Mouse (Mus musculus): ENCODE measurements around the gene Nkain2. TPM values are rescaled to one million over a fixed set of nuclear protein-coding genes. Genes with fewer than 3 reads are reported as not detected.

The Nkain2 gene
- total and polyA plus RNA-seq, 3 experiments: not detected

DNA sequence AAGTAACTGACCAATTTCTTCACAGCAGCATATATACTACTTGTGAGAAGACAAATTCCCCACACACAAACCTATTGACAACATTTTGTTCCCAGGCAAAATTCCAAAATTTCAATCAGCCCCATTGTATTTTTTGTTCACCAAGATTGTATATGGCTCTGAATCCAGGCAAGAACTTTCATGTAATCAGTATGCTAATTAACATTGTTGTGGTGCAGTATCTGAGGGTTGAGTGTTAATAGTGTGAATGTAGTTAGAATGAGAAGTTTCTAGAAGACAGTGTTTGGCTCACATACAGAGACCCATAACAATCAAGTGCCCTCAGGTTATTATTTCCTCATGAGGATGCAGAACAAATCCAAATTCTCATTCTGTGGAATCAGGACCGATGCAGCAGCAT is 354.2 kb downstream of the Nkain2 start:
- in situ Hi-C loops (cut with MboI; ENCODE audit: low pct_ligation_motif_present, low pct_unique_long_range_greater_than_20kb, low sequenced_read_pairs): no loop called here
- Histone ChIP-seq H3K4me2 (ENCODE audit: insufficient read depth, low read depth, poor library complexity, severe bottlenecking) (no peak overlapping the region), H3K4me1 (ENCODE audit: control insufficient read depth in 1 of 2, insufficient read depth in 2 of 2) (no peaks in the 10 kb centered on the region), H3K4me3 (replicated peaks in 1 of 3; ENCODE audit: low read depth in 2 of 3, low read length in 2 of 3, poor library complexity in 1 of 3) (no peak overlapping the region), H3K9me3 (replicated peaks; ENCODE audit: low read length) (peaks cover 9% of the 10 kb centered on the region), H3K36me3 (replicated peaks in 1 of 2; ENCODE audit: control insufficient read depth in 1 of 2, insufficient read depth in 1 of 2, low read length in 1 of 2) (no peaks in the 10 kb centered on the region), H3K9ac (ENCODE audit: insufficient read depth, low read depth) (no peak overlapping the region), H3K27ac (ENCODE audit: insufficient read depth, low read depth) (no peak overlapping the region), H3K79me2 (replicated peaks; ENCODE audit: control insufficient read depth, extremely low read depth, insufficient read depth, poor library complexity, severe bottlenecking) (no peaks in the 10 kb centered on the region), H3K27me3 (replicated peaks) (no peaks in the 10 kb centered on the region)
- DNase-seq (ENCODE audit: extremely low read depth): no peak
- no peak for TF ChIP-seq USF2 (conservative IDR thresholded peaks at IDR 0.05; ENCODE audit: low read depth, low read length)
- TF ChIP-seq SIN3A (IDR thresholded peaks at IDR 0.05; ENCODE audit: low read length): no peak
- no peak for TF ChIP-seq JUN (IDR thresholded peaks at IDR 0.05; ENCODE audit: insufficient read depth, low read depth, low read length)
- TF ChIP-seq RAD21 (IDR thresholded peaks at IDR 0.05; ENCODE audit: low read depth, low read length): no peak
- no peak for TF ChIP-seq MXI1 (IDR thresholded peaks at IDR 0.05; ENCODE audit: low read depth, low read length)
- TF ChIP-seq RCOR1 (conservative IDR thresholded peaks at IDR 0.05; ENCODE audit: low read depth, low read length): no peak
- TF ChIP-seq SMC3 (IDR thresholded peaks at IDR 0.05; ENCODE audit: low read depth, low read length): no peak
- no peak for TF ChIP-seq CTCF (conservative IDR thresholded peaks at IDR 0.05 in 1 of 2, IDR thresholded peaks at IDR 0.05 in 1 of 2; ENCODE audit: low read depth in 2 of 2, low read length in 2 of 2)
- no peak for TF ChIP-seq MAX (IDR thresholded peaks at IDR 0.05; ENCODE audit: low read length)
- TF ChIP-seq KAT2A (IDR thresholded peaks at IDR 0.05; ENCODE audit: insufficient replicate concordance, low read length): no peak
- dilution Hi-C loops (cut with MboI; ENCODE audit: extremely low pct_ligation_motif_present, extremely low pct_unique_long_range_greater_than_20kb, low sequenced_read_pairs): no loop called here

DNA sequence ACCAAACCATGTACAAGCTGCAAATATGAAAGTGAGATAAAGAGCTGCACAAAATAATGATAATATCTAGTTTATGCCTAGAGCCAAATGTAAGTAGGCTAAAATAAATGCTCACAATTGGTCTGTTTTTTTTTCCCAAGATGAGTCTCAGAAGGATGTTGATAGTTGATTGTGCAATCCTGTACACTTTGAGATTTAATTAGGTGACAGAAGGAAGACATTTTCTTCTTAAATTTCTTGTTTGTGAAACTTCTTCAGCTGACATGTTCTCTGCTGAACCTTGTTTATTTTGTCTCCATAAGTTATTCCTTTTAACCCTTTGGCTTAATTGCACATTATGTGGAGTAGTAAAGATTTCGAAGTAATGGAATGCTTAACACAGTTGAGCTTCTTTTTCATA is 379.4 kb downstream of the Nkain2 start:
- Histone ChIP-seq H3K4me1 (ENCODE audit: control insufficient read depth in 1 of 2, insufficient read depth in 2 of 2) (no peaks in the 10 kb centered on the region), H3K79me2 (replicated peaks; ENCODE audit: control insufficient read depth, extremely low read depth, insufficient read depth, poor library complexity, severe bottlenecking) (no peaks in the 10 kb centered on the region), H3K9me3 (replicated peaks; ENCODE audit: low read length) (peaks cover 7% of the 10 kb centered on the region), H3K9ac (ENCODE audit: insufficient read depth, low read depth) (no peak overlapping the region), H3K27me3 (replicated peaks) (no peaks in the 10 kb centered on the region), H3K36me3 (replicated peaks in 1 of 2; ENCODE audit: control insufficient read depth in 1 of 2, insufficient read depth in 1 of 2, low read length in 1 of 2) (no peaks in the 10 kb centered on the region), H3K27ac (ENCODE audit: insufficient read depth, low read depth) (no peak overlapping the region), H3K4me2 (ENCODE audit: insufficient read depth, low read depth, poor library complexity, severe bottlenecking) (no peak overlapping the region), H3K4me3 (replicated peaks in 1 of 3; ENCODE audit: low read depth in 2 of 3, low read length in 2 of 3, poor library complexity in 1 of 3) (no peak overlapping the region)
- in situ Hi-C loops (cut with MboI; ENCODE audit: low pct_ligation_motif_present, low pct_unique_long_range_greater_than_20kb, low sequenced_read_pairs): no loop called here
- TF ChIP-seq ZC3H11A (IDR thresholded peaks at IDR 0.05; ENCODE audit: low read depth, low read length) (no peak), MEF2A (IDR thresholded peaks at IDR 0.05; ENCODE audit: borderline replicate concordance, low read depth, low read length) (no peak), RCOR1 (conservative IDR thresholded peaks at IDR 0.05; ENCODE audit: low read depth, low read length) (no peak), JUN (IDR thresholded peaks at IDR 0.05; ENCODE audit: insufficient read depth, low read depth, low read length) (no peak), TCF12 (IDR thresholded peaks at IDR 0.05; ENCODE audit: low read depth, low read length) (no peak)
- dilution Hi-C loops (cut with MboI; ENCODE audit: extremely low pct_ligation_motif_present, extremely low pct_unique_long_range_greater_than_20kb, low sequenced_read_pairs): no loop called here
- no peak for DNase-seq (ENCODE audit: extremely low read depth)

DNA sequence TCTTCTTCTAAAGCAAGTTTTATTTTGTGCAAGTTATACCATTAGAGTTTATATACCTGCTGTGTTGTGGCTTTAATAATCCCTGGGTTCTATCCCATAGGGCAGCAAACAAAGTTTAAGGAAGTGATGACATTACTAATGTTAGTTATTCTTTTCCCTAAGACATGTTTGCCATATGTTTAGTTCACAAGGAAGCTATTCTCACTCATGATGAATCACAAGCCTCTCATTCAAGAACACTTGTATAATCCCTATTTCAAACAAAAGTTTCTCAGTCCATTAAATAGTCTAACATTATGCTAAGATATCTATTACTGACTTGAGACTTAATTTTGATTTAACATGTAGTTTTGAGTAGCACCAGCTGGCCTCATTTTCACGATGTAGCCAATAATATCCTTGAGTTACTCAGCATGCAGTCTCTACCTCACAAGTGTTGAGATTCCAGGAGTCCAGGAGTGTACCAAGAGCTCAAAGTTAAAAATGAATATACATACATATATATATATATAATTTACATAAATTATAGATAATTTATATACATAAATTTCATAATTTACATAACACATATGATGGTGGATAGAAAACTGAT is 395.6 kb downstream of the Nkain2 start:
- dilution Hi-C loops (cut with MboI; ENCODE audit: extremely low pct_ligation_motif_present, extremely low pct_unique_long_range_greater_than_20kb, low sequenced_read_pairs): no loop called here

More for the DNA sequence above, 395.6 kb downstream of the Nkain2 start:
- H3K36me3 ChIP-seq (replicated peaks in 1 of 2; ENCODE audit: control insufficient read depth in 1 of 2, insufficient read depth in 1 of 2, low read length in 1 of 2): no peaks in the 10 kb centered on the region
- no peaks in the 10 kb centered on the region for H3K4me1 ChIP-seq (ENCODE audit: control insufficient read depth in 1 of 2, insufficient read depth in 2 of 2)
- H3K4me3 ChIP-seq (replicated peaks in 1 of 3; ENCODE audit: low read depth in 2 of 3, low read length in 2 of 3, poor library complexity in 1 of 3): no peak overlapping the region
- H3K79me2 ChIP-seq (replicated peaks; ENCODE audit: control insufficient read depth, extremely low read depth, insufficient read depth, poor library complexity, severe bottlenecking): no peaks in the 10 kb centered on the region
- H3K4me2 ChIP-seq (ENCODE audit: insufficient read depth, low read depth, poor library complexity, severe bottlenecking): no peak overlapping the region
- no peak overlapping the region for H3K9ac ChIP-seq (ENCODE audit: insufficient read depth, low read depth)
- DNase-seq (ENCODE audit: extremely low read depth): no peak
- H3K27ac ChIP-seq (ENCODE audit: insufficient read depth, low read depth): no peak overlapping the region
- TF ChIP-seq MYC (IDR thresholded peaks at IDR 0.05; ENCODE audit: low read depth, low read length) (no peak), TCF12 (IDR thresholded peaks at IDR 0.05; ENCODE audit: low read depth, low read length) (no peak), ZMIZ1 (IDR thresholded peaks at IDR 0.05; ENCODE audit: low read depth, low read length) (no peak), RAD21 (IDR thresholded peaks at IDR 0.05; ENCODE audit: low read depth, low read length) (no peak), CHD2 (IDR thresholded peaks at IDR 0.05; ENCODE audit: low read length) (no peak), KAT2A (IDR thresholded peaks at IDR 0.05; ENCODE audit: insufficient replicate concordance, low read length) (no peak), ZC3H11A (IDR thresholded peaks at IDR 0.05; ENCODE audit: low read depth, low read length) (no peak), USF1 (IDR thresholded peaks at IDR 0.05; ENCODE audit: low read depth, low read length) (no peak)
- H3K27me3 ChIP-seq (replicated peaks): no peaks in the 10 kb centered on the region
- in situ Hi-C loops (cut with MboI; ENCODE audit: low pct_ligation_motif_present, low pct_unique_long_range_greater_than_20kb, low sequenced_read_pairs): no loop called here
- peaks cover 18% of the 10 kb centered on the region for H3K9me3 ChIP-seq (replicated peaks; ENCODE audit: low read length)

Measured in CH12.LX (cell line).